Mouse (Mus musculus) kidney, adult 18-20 months (tissue): ENCODE measurements around the gene Cdc5l.
A peak's percentile ranks its signal among the peaks of the same experiment; 100 is the strongest.

Experiments
- DNase-seq: peaks from one replicate; pipeline ENCODE4 v3.0.0; 2021

Gene Cdc5l

DNA sequence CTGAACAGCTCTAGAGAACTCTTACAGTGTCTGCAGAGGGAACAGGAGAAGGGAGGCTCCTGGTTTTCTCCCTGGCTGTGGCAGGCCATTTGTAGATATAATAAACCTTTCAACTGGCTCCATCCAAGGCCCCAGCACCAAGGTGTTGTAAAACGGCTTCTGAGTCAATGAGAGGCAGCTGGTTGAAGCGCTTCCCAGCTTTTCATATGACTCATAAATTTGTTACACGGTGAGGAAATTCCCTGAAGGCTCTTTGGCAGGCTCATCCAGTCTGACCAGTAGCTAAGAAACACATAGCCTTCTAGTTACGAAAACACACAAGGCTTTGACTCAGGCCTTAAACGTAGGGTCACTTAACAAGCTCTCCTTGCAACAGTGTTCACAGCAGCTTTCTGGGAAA lies 74.1 kb downstream of the Cdc5l start:
- DNase-seq: peak; percentile 15

DNA sequence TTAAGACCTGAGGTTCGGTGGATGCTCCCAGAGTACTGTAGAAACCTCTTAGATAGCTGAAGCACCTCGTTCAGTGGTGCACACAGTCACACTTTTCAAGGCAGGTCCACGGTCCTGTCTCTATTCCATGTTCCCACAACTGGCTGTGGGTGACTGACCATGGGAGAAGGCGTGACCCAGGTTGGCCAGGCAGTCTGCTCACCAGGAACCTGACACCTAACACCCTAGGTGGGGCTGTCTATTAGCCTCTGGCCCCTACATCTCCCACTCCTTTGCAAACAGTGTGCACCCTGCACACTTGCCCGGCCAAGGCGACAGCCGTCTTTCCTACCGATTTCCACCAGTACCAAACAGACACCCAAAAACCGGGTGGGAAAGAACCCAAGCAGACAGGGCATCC lies 77.1 kb downstream of the Cdc5l start:
- DNase-seq: no peak

DNA sequence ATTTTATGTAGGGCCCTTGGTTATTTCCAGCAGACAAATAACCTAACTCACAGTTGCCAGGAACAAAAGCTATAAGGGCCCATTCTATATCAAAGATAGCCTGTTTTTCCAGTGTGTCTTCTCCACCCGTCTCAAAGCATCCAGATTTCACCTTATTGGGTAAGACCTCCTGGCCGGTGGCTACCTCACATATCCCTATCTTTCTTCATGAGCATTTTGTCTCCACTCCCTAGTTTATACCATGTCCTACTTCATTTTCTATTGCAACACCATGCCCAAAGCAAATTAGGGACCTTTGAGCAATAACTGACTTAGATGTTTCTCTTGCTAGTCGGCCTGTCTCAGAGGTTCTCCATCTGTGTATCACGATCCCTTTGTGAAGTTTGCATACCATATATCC lies 85.6 kb downstream of the Cdc5l start:
- no peak for DNase-seq
